Mouse (Mus musculus) lung, adult 2 months (tissue): ENCODE results near the gene Mesp1.

Experiments
- CTCF ChIP-seq: fragments of 200-500 bp; IDR thresholded peaks from 2 replicates; pipeline ENCODE4 v1.5.1; 2011; ENCODE audit warnings: mild to moderate bottlenecking, low read length, control low read depth; ENCODE audit not compliant: insufficient read depth
- POLR2A ChIP-seq: fragments of 200-500 bp; IDR thresholded peaks from 2 replicates; pipeline ENCODE4 v1.6.1; 2011; ENCODE audit warnings: low read depth, mild to moderate bottlenecking, control low read depth, low read length, borderline replicate concordance; ENCODE audit errors: extremely low read depth

- no peak for TF ChIP-seq POLR2A
- no peak for TF ChIP-seq CTCF
Observed at GRCm38 (mm10) chr7:79803887-79804286, 10.3 kb upstream of the Mesp1 start.
